Mouse (Mus musculus) telencephalon, adult 2 months (tissue): ENCODE data around the gene Rnf207.

ENCODE experiments used
- DNase-seq: peaks from one replicate; pipeline ENCODE4 v3.0.0-alpha.2; 2011; ENCODE audit warnings: low read depth, low spot score

Gene Rnf207

GRCm38 (mm10) chr4:152318517-152319234, at the start of gene Rnf207:
Gene Rnf207, minus strand, starts transcription at chr4:152318993.
- DNase-seq = no peak

- peak; percentile 49 for DNase-seq
Measured at GRCm38 (mm10) chr4:152365228-152365627, 46.4 kb upstream of the Rnf207 start.

- no peak for DNase-seq
Measured at GRCm38 (mm10) chr4:152362180-152362579, 43.4 kb upstream of the Rnf207 start.

- DNase-seq = no peak
Measured at GRCm38 (mm10) chr4:152360855-152361254, 42.1 kb upstream of the Rnf207 start.

- no peak for DNase-seq
Measured at GRCm38 (mm10) chr4:152359700-152360099, 40.9 kb upstream of the Rnf207 start.

GRCm38 (mm10) chr4:152355672-152356071, 36.9 kb upstream of the Rnf207 start:
- DNase-seq = no peak

GRCm38 (mm10) chr4:152353886-152354637, 35.3 kb upstream of the Rnf207 start:
- DNase-seq = no peak

- DNase-seq = no peak
Measured at GRCm38 (mm10) chr4:152351422-152352305, 32.9 kb upstream of the Rnf207 start.

GRCm38 (mm10) chr4:152350722-152351421, 32.1 kb upstream of the Rnf207 start:
- DNase-seq = peak; percentile 62

- DNase-seq = peak; percentile 95
Measured at GRCm38 (mm10) chr4:152349837-152350381, 31.1 kb upstream of the Rnf207 start.

GRCm38 (mm10) chr4:152345120-152345889, 26.5 kb upstream of the Rnf207 start:
- peak; percentile 58 for DNase-seq

- no peak for DNase-seq
Measured at GRCm38 (mm10) chr4:152344651-152345050, 25.9 kb upstream of the Rnf207 start.

GRCm38 (mm10) chr4:152343296-152343695, 24.5 kb upstream of the Rnf207 start:
- no peak for DNase-seq

- DNase-seq = no peak
Measured at GRCm38 (mm10) chr4:152340584-152341284, 21.9 kb upstream of the Rnf207 start.

GRCm38 (mm10) chr4:152339293-152339790, 20.5 kb upstream of the Rnf207 start:
- no peak for DNase-seq

- no peak for DNase-seq
Measured at GRCm38 (mm10) chr4:152338419-152339292, 19.9 kb upstream of the Rnf207 start, which contains the start of gene Chd5. Gene Chd5, plus strand, starts transcription at chr4:152338651.

GRCm38 (mm10) chr4:152337772-152338171, 19.0 kb upstream of the Rnf207 start:
- no peak for DNase-seq

GRCm38 (mm10) chr4:152333587-152333986, 14.8 kb upstream of the Rnf207 start:
- DNase-seq = no peak
